Mouse (Mus musculus) limb, embryonic 11.5 days (tissue): Measurements from ENCODE around the gene Isg20. TPM values are rescaled to one million over a fixed set of nuclear protein-coding genes. Genes with fewer than 3 reads are reported as not detected.

Source experiments
- ATAC-seq: fragments of 200-750 bp; cut with Nextera tagmentation; 2 replicates; pipeline ENCODE4 v1.8.0; 2017; ENCODE audit warnings: low read depth; ENCODE audit not compliant: insufficient number of reproducible peaks, low FRiP score, low TSS enrichment
- DNase-seq: peaks from one replicate; pipeline ENCODE4 v3.0.0-alpha.2; 2015; ENCODE audit warnings: low spot score
- H3K27ac ChIP-seq: fragments of 300-500 bp; sonication (generic); replicated peaks from 2 replicates; pipeline ENCODE4 v1.5.1; 2014; ENCODE audit warnings: low read depth, mild to moderate bottlenecking, low read length
- H3K27me3 ChIP-seq: fragments of 300-500 bp; sonication (generic); 2 replicates; pipeline ENCODE4 v1.6.1; 2014; ENCODE audit warnings: mild to moderate bottlenecking, low read length, mixed read lengths; ENCODE audit not compliant: control insufficient read depth, insufficient read depth
- H3K36me3 ChIP-seq: fragments of 300-500 bp; sonication (generic); 2 replicates; pipeline ENCODE4 v1.6.1; 2014; ENCODE audit warnings: mild to moderate bottlenecking, low read length, moderate library complexity, mixed read lengths; ENCODE audit not compliant: control insufficient read depth, insufficient read depth
- H3K4me1 ChIP-seq: fragments of 300-500 bp; sonication (generic); 2 replicates; pipeline ENCODE4 v1.6.1; 2014; ENCODE audit warnings: low read length, mixed read lengths; ENCODE audit not compliant: control insufficient read depth, insufficient read depth
- H3K4me2 ChIP-seq: fragments of 300-500 bp; sonication (generic); 2 replicates; pipeline ENCODE4 v1.6.1; 2014; ENCODE audit warnings: low read depth, mild to moderate bottlenecking, moderate library complexity; ENCODE audit not compliant: severe bottlenecking
- H3K4me3 ChIP-seq: fragments of 300-500 bp; sonication (generic); 2 replicates; pipeline ENCODE4 v1.5.1; 2014; ENCODE audit warnings: low read depth, low read length
- H3K9ac ChIP-seq: fragments of 300-500 bp; sonication (generic); 2 replicates; pipeline ENCODE4 v1.6.1; 2014; ENCODE audit warnings: mild to moderate bottlenecking, low read length
- H3K9me3 ChIP-seq: fragments of 300-500 bp; sonication (generic); 2 replicates; pipeline ENCODE4 v1.6.1; 2016; ENCODE audit warnings: low read length; ENCODE audit not compliant: control insufficient read depth
- WGBS: fragments of 180-500 bp; shearing (Covaris S2); extraction: QIAGEN DNeasy Blood & Tissue Kit; methylation state at CpG from one replicate; pipeline ENCODE4 v1.1.7; 2014; 5-methylcytosine and 5-hydroxymethylcytosine counted together
- polyA plus RNA-seq: library from polyadenylated mRNA; unstranded; fragments of >200 nt; fragmentation: Nextera tagmentation; extraction: Ambion mirVana; gene quantifications from 2 replicates; pipeline ENCODE4 v1.2.1, GENCODE M21; 2014

Gene Isg20
- polyA plus RNA-seq, 1 experiment from 2014 or later: 0.19 TPM

GRCm38 (mm10) chr7:78882469-78882837 is 30.8 kb upstream of the Isg20 start:
- Histone ChIP-seq H3K27me3 (peaks cover 19% of the 10 kb centered on the region), H3K9ac (no peak overlapping the region), H3K4me2 (peak overlapping the region; percentile 39), H3K36me3 (no peaks in the 10 kb centered on the region), H3K4me1 (peaks cover 10% of the 10 kb centered on the region; the same call in 1 of the 2 replicates), H3K27ac (no peak overlapping the region), H3K9me3 (no peaks in the 10 kb centered on the region), H3K4me3 (peak overlapping the region; percentile 20)
- DNase-seq (peak; percentile 57), ATAC-seq (no peak)
- 4% methylated on average over 23 of the region's 23 CpGs for WGBS

GRCm38 (mm10) chr7:78883016-78883725 is 30.1 kb upstream of the Isg20 start:
- peak; percentile 60 for DNase-seq
- 2% methylated on average over 34 of the region's 34 CpGs for WGBS

DNA sequence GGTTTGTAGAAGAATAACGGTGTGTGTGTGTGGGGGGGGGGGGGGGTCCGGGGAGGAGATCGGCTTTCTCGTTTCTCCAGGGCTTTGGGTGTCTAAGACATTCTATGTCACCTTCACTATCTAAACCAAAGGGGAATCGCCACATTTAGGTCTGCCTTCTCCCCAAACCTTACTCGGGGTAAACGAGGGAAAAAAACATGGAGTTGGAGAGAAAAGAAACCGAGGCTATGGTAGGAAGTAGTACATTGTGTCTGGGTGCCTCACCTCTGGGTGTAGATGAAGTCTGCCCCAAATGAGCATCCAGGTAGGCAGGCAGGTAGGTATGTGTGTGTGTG is 29.5 kb upstream of the Isg20 start:
- no peak overlapping the region for H3K4me3 ChIP-seq
- no peak overlapping the region for H3K27ac ChIP-seq
- no peaks in the 10 kb centered on the region for H3K36me3 ChIP-seq
- DNase-seq (no peak), ATAC-seq (no peak)
- H3K9me3 ChIP-seq: no peaks in the 10 kb centered on the region
- H3K27me3 ChIP-seq: peaks cover 19% of the 10 kb centered on the region
- no peak overlapping the region for H3K9ac ChIP-seq
- H3K4me2 ChIP-seq: no peak overlapping the region
- H3K4me1 ChIP-seq: peaks cover 16% of the 10 kb centered on the region; the same call in 1 of the 2 replicates
- WGBS: 16% methylated on average over 8 of the region's 8 CpGs

More at GRCm38 (mm10) chr7:78883016-78883725, 30.1 kb upstream of the Isg20 start:
- Histone ChIP-seq H3K27me3 (peaks cover 19% of the 10 kb centered on the region), H3K4me3 (peak overlapping the region; percentile 20; the same call in 1 of the 2 replicates), H3K9me3 (no peaks in the 10 kb centered on the region), H3K9ac (no peak overlapping the region), H3K27ac (no peak overlapping the region), H3K4me2 (peak overlapping the region; percentile 39), H3K4me1 (peaks cover 16% of the 10 kb centered on the region; the same call in 1 of the 2 replicates), H3K36me3 (no peaks in the 10 kb centered on the region)
- ATAC-seq: no peak

DNA sequence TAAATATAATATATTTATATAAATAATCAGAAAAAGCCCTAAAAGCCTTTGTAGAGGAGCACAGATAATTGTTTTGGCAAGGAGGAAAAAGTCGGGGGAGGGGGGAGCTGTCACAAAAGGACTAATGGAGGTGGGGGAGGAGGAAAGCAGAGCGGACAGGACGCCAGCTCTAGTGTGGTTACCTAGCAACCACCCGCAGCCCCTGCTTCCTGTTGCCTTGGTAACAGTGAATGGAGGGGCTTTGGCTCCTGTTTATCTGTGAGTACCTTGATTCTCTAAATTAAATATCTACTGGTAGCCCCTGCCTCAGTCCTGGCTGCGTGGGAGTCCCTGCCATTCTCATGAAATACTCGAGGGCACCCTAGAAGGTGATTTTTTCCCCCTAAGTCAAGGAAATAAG is 29.1 kb upstream of the Isg20 start:
- WGBS: 13% methylated on average over 6 of the region's 6 CpGs
- peaks cover 16% of the 10 kb centered on the region; the same call in 1 of the 2 replicates for H3K4me1 ChIP-seq
- H3K9ac ChIP-seq: no peak overlapping the region
- ATAC-seq: no peak; the same call in 1 of the 2 replicates
- H3K27me3 ChIP-seq: peaks cover 19% of the 10 kb centered on the region
- no peak overlapping the region for H3K4me2 ChIP-seq
- H3K36me3 ChIP-seq: no peaks in the 10 kb centered on the region
- H3K4me3 ChIP-seq: no peak overlapping the region
- H3K27ac ChIP-seq: no peak overlapping the region
- no peaks in the 10 kb centered on the region for H3K9me3 ChIP-seq
- DNase-seq: peak; percentile 58

GRCm38 (mm10) chr7:78885404-78885803 is 27.8 kb upstream of the Isg20 start:
- no peak overlapping the region for H3K27ac ChIP-seq
- no peaks in the 10 kb centered on the region for H3K9me3 ChIP-seq
- ATAC-seq (no peak), DNase-seq (no peak)
- peaks cover 19% of the 10 kb centered on the region for H3K27me3 ChIP-seq
- no peaks in the 10 kb centered on the region for H3K36me3 ChIP-seq
- WGBS: 80% methylated on average over 5 of the region's 5 CpGs
- H3K9ac ChIP-seq: no peak overlapping the region
- no peak overlapping the region for H3K4me3 ChIP-seq
- peaks cover 16% of the 10 kb centered on the region; the same call in 1 of the 2 replicates for H3K4me1 ChIP-seq
- no peak overlapping the region for H3K4me2 ChIP-seq

- Histone ChIP-seq H3K9me3 (no peaks in the 10 kb centered on the region), H3K4me2 (no peak overlapping the region), H3K27ac (no peak overlapping the region), H3K9ac (no peak overlapping the region), H3K27me3 (peaks cover 15% of the 10 kb centered on the region), H3K4me3 (no peak overlapping the region), H3K4me1 (peaks cover 16% of the 10 kb centered on the region; the same call in 1 of the 2 replicates), H3K36me3 (no peaks in the 10 kb centered on the region)
- 84% methylated on average over 4 of the region's 4 CpGs for WGBS
- ATAC-seq: no peak
- no peak for DNase-seq
Measured at GRCm38 (mm10) chr7:78886496-78886895, 26.7 kb upstream of the Isg20 start.

DNA sequence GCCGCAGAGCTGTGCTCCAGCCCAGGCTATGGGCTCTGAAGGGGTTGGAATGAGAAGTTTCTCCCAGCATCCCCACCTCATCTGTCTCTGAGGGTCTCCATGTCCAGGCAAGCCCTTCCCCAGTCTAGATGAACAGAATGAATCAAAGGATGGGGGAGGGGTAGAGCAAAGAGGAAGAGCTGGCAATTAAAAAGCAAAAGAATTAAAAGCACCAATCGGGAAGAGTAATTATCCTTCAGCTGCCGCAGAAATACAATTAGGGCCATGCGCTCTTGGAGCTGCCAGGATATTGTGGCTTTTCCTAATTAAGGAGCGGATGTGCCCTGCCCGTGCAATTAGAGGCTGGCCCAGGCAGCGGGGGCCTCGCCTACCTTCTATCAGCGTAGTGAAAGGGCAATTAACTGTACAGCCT is 25.8 kb upstream of the Isg20 start:
- Histone ChIP-seq H3K36me3 (no peaks in the 10 kb centered on the region), H3K4me3 (no peak overlapping the region), H3K4me2 (no peak overlapping the region), H3K27me3 (peaks cover 10% of the 10 kb centered on the region), H3K27ac (no peak overlapping the region), H3K9ac (no peak overlapping the region), H3K4me1 (peaks cover 16% of the 10 kb centered on the region; the same call in 1 of the 2 replicates), H3K9me3 (no peaks in the 10 kb centered on the region)
- WGBS: 14% methylated on average over 9 of the region's 9 CpGs
- DNase-seq (peak; percentile 60), ATAC-seq (no peak)

DNA sequence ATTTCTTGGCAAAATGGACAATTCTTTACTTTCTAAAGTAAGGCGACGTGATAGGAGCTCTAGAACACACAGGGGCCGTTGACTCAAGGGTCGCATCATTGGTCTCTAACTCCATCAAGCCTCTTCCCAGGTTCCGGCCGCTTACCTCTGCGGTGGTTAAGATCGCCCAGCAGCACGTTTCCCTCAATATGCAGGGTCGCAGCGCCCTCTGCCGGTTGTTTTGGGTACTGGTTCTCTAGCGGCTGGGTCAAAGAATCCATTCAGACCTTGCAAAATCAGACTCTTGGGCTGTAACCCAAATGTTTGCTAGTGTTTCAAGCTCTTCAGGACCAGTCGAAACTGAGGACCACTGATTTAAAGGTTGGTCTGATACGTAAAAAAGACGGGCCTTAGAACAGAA is 22.6 kb upstream of the Isg20 start:
- no peak overlapping the region for H3K4me3 ChIP-seq
- no peaks in the 10 kb centered on the region for H3K36me3 ChIP-seq
- no peak overlapping the region for H3K9ac ChIP-seq
- no peak overlapping the region for H3K4me2 ChIP-seq
- DNase-seq (peak; percentile 97), ATAC-seq (no peak)
- WGBS: 5% methylated on average over 16 of the region's 16 CpGs
- no peaks in the 10 kb centered on the region for H3K27me3 ChIP-seq
- peaks cover 9% of the 10 kb centered on the region; the same call in 1 of the 2 replicates for H3K4me1 ChIP-seq
- no peaks in the 10 kb centered on the region for H3K9me3 ChIP-seq
- no peak overlapping the region for H3K27ac ChIP-seq
